7 mouse cellular contexts compared by ENCODE assay signal in genomic region chr11:3536082-3536481, GRCm38 (mm10). TPM values are rescaled to one million over a fixed set of nuclear protein-coding genes. Genes with fewer than 3 reads are reported as not detected.
A peak's percentile ranks its signal among the peaks of the same experiment; 100 is the strongest.
DNase-seq lines count a peak whose midpoint lies in the region; ATAC-seq lines count a peak whose summit lies in the region.

No protein-coding gene starts in this region.

- no peak for DNase-seq in lung, postnatal 14 days
- DNase-seq in right cerebral cortex, postnatal 4 days: no peak

- peak overlapping the region; percentile 74 for H3K4me2 ChIP-seq in lung, embryonic 15.5 days
- H3K4me2 ChIP-seq in forebrain, embryonic 12.5 days: peak overlapping the region; percentile 76
- H3K4me2 ChIP-seq in kidney, embryonic 16.5 days (replicated peaks; ENCODE audit: low read depth, low read length): peak overlapping the region; percentile 67
- peak overlapping the region; percentile 99 for H3K4me2 ChIP-seq in neural tube, embryonic 14.5 days (ENCODE audit: low read depth, low read length)

- H3K4me1 ChIP-seq in lung, embryonic 15.5 days: peaks cover 33% of the 10 kb centered on the region
- H3K4me1 ChIP-seq in forebrain, embryonic 12.5 days: peaks cover 30% of the 10 kb centered on the region
- H3K4me1 ChIP-seq in kidney, embryonic 16.5 days (ENCODE audit: insufficient read depth, low read length): peaks cover 30% of the 10 kb centered on the region
- H3K4me1 ChIP-seq in neural tube, embryonic 14.5 days (ENCODE audit: control insufficient read depth, insufficient read depth, low read length): no peaks in the 10 kb centered on the region

- no peak for ATAC-seq in lung, embryonic 15.5 days (ENCODE audit: borderline replicate concordance, extremely low read depth, low FRiP score, low TSS enrichment)
- ATAC-seq in forebrain, embryonic 12.5 days (ENCODE audit: low FRiP score): no peak
- no peak for ATAC-seq in kidney, embryonic 16.5 days (ENCODE audit: low FRiP score, low TSS enrichment)
- ATAC-seq in neural tube, embryonic 14.5 days (ENCODE audit: low read depth): no peak
- ATAC-seq in erythroid progenitor cell, adult 5-6 weeks (replicated peaks; ENCODE audit: low FRiP score, poor library complexity, severe bottlenecking): no peak

- H3K36me3 ChIP-seq in lung, embryonic 15.5 days: peaks cover 33% of the 10 kb centered on the region
- peaks cover 22% of the 10 kb centered on the region for H3K36me3 ChIP-seq in forebrain, embryonic 12.5 days (replicated peaks)
- H3K36me3 ChIP-seq in kidney, embryonic 16.5 days (ENCODE audit: insufficient read depth, low read length): peaks cover 28% of the 10 kb centered on the region
- no peaks in the 10 kb centered on the region for H3K36me3 ChIP-seq in neural tube, embryonic 14.5 days (ENCODE audit: control insufficient read depth, insufficient read depth, low read length)

- peak overlapping the region; percentile 94 for H3K27ac ChIP-seq in lung, embryonic 15.5 days
- H3K27ac ChIP-seq in forebrain, embryonic 12.5 days: peak overlapping the region; percentile 80
- H3K27ac ChIP-seq in kidney, embryonic 16.5 days (ENCODE audit: low read length): peak overlapping the region; percentile 86
- H3K27ac ChIP-seq in neural tube, embryonic 14.5 days (ENCODE audit: low read depth, low read length): peak overlapping the region; percentile 73; the same call in 1 of the 2 replicates

- peak overlapping the region; percentile 53 for H3K9ac ChIP-seq in lung, embryonic 15.5 days
- H3K9ac ChIP-seq in forebrain, embryonic 12.5 days: peak overlapping the region; percentile 63
- peak overlapping the region; percentile 65 for H3K9ac ChIP-seq in kidney, embryonic 16.5 days (replicated peaks; ENCODE audit: low read length)
- H3K9ac ChIP-seq in neural tube, embryonic 14.5 days (replicated peaks; ENCODE audit: low read depth, low read length): peak overlapping the region; percentile 75; the same call in 1 of the 2 replicates

- H3K9me3 ChIP-seq in lung, embryonic 15.5 days: no peaks in the 10 kb centered on the region
- H3K9me3 ChIP-seq in forebrain, embryonic 12.5 days: no peaks in the 10 kb centered on the region
- no peaks in the 10 kb centered on the region for H3K9me3 ChIP-seq in kidney, embryonic 16.5 days (ENCODE audit: low read length)
- H3K9me3 ChIP-seq in neural tube, embryonic 14.5 days (ENCODE audit: control insufficient read depth, low read length): no peaks in the 10 kb centered on the region

- H3K27me3 ChIP-seq in lung, embryonic 15.5 days: no peaks in the 10 kb centered on the region
- 0 out of 2 replicates have a peak, but pooled peaks cover 4% of the 10 kb centered on the region for H3K27me3 ChIP-seq in forebrain, embryonic 12.5 days
- H3K27me3 ChIP-seq in kidney, embryonic 16.5 days (ENCODE audit: insufficient read depth, low read length): no peaks in the 10 kb centered on the region
- H3K27me3 ChIP-seq in neural tube, embryonic 14.5 days (ENCODE audit: control insufficient read depth, insufficient read depth, low read length): no peaks in the 10 kb centered on the region

- 30% methylated on average over 5 of the region's 5 CpGs for WGBS in lung, embryonic 15.5 days
- 45% methylated on average over 5 of the region's 5 CpGs for WGBS in forebrain, embryonic 12.5 days
- WGBS in kidney, embryonic 16.5 days: 41% methylated on average over 5 of the region's 5 CpGs
- 54% methylated on average over 5 of the region's 5 CpGs for WGBS in neural tube, embryonic 14.5 days

- H3K4me3 ChIP-seq in lung, embryonic 15.5 days: peak overlapping the region; percentile 67
- peak overlapping the region; percentile 55 for H3K4me3 ChIP-seq in forebrain, embryonic 12.5 days (replicated peaks)
- peak overlapping the region; percentile 44 for H3K4me3 ChIP-seq in kidney, embryonic 16.5 days (ENCODE audit: low read length)
- H3K4me3 ChIP-seq in neural tube, embryonic 14.5 days (ENCODE audit: low read depth, low read length): peak overlapping the region; percentile 52

RNA-seq across cellular contexts. Expression of gene Smtn, which starts 4.3 kb away (rescaled TPM):
- polyA plus RNA-seq in lung, embryonic 15.5 days (2015; fragmentation: Nextera tagmentation; extraction: Ambion mirVana): 107 and 108 TPM in 2 replicates
- 36.2 and 38.0 TPM in 2 replicates for polyA plus RNA-seq in forebrain, embryonic 12.5 days (2016; fragmentation: Nextera tagmentation; extraction: Ambion mirVana)
- polyA plus RNA-seq in kidney, embryonic 16.5 days (2015; fragmentation: Nextera tagmentation; extraction: Ambion mirVana): 110 and 116 TPM in 2 replicates
- 7.8 and 16.1 TPM in 2 replicates for polyA plus RNA-seq in neural tube, embryonic 14.5 days (2014; fragmentation: Nextera tagmentation; extraction: Ambion mirVana)
- total RNA-seq in erythroid progenitor cell, adult 5-6 weeks (2015; ENCODE audit: low replicate concordance): 6.1 TPM in 1 of 2 replicates, not detected in the other
- total RNA-seq in erythroid progenitor cell, adult 5-6 weeks (2017; ENCODE audit: low replicate concordance): 0.39 and 2.9 TPM in 2 replicates

RNA-seq across cellular contexts. Expression of gene Selenom, which starts 21.6 kb away (rescaled TPM):
- 99.2 and 102 TPM in 2 replicates for polyA plus RNA-seq in lung, embryonic 15.5 days (2015; fragmentation: Nextera tagmentation; extraction: Ambion mirVana)
- polyA plus RNA-seq in forebrain, embryonic 12.5 days (2016; fragmentation: Nextera tagmentation; extraction: Ambion mirVana): 49.7 and 51.0 TPM in 2 replicates
- polyA plus RNA-seq in kidney, embryonic 16.5 days (2015; fragmentation: Nextera tagmentation; extraction: Ambion mirVana): 113 and 114 TPM in 2 replicates
- 98.1 and 127 TPM in 2 replicates for polyA plus RNA-seq in neural tube, embryonic 14.5 days (2014; fragmentation: Nextera tagmentation; extraction: Ambion mirVana)
- total RNA-seq in erythroid progenitor cell, adult 5-6 weeks (2015; ENCODE audit: low replicate concordance): 1.8 TPM in 1 of 2 replicates, not detected in the other
- total RNA-seq in erythroid progenitor cell, adult 5-6 weeks (2017; ENCODE audit: low replicate concordance): 3.3 TPM in 1 of 2 replicates, not detected in the other

RNA-seq across cellular contexts. Expression of gene Inpp5j, which starts 31.5 kb away (rescaled TPM):
- 1.5 TPM in 2 replicates for polyA plus RNA-seq in lung, embryonic 15.5 days (2015; fragmentation: Nextera tagmentation; extraction: Ambion mirVana)
- 0.49 and 0.52 TPM in 2 replicates for polyA plus RNA-seq in forebrain, embryonic 12.5 days (2016; fragmentation: Nextera tagmentation; extraction: Ambion mirVana)
- polyA plus RNA-seq in kidney, embryonic 16.5 days (2015; fragmentation: Nextera tagmentation; extraction: Ambion mirVana): 2.8 and 3.1 TPM in 2 replicates
- polyA plus RNA-seq in neural tube, embryonic 14.5 days (2014; fragmentation: Nextera tagmentation; extraction: Ambion mirVana): 6.0 and 7.2 TPM in 2 replicates
- total RNA-seq in erythroid progenitor cell, adult 5-6 weeks (2015; ENCODE audit: low replicate concordance): 1.3 TPM in 1 of 2 replicates, not detected in the other
- not detected in 2 replicates for total RNA-seq in erythroid progenitor cell, adult 5-6 weeks (2017; ENCODE audit: low replicate concordance)

RNA-seq across cellular contexts. Expression of gene Pla2g3, which starts 48.0 kb away (rescaled TPM):
- 0.44 and 0.50 TPM in 2 replicates for polyA plus RNA-seq in lung, embryonic 15.5 days (2015; fragmentation: Nextera tagmentation; extraction: Ambion mirVana)
- polyA plus RNA-seq in forebrain, embryonic 12.5 days (2016; fragmentation: Nextera tagmentation; extraction: Ambion mirVana): 0.59 and 0.64 TPM in 2 replicates
- polyA plus RNA-seq in kidney, embryonic 16.5 days (2015; fragmentation: Nextera tagmentation; extraction: Ambion mirVana): 0.32 and 0.56 TPM in 2 replicates
- 0.97 and 2.2 TPM in 2 replicates for polyA plus RNA-seq in neural tube, embryonic 14.5 days (2014; fragmentation: Nextera tagmentation; extraction: Ambion mirVana)
- total RNA-seq in erythroid progenitor cell, adult 5-6 weeks (2015; ENCODE audit: low replicate concordance): not detected in 2 replicates
- total RNA-seq in erythroid progenitor cell, adult 5-6 weeks (2017; ENCODE audit: low replicate concordance): not detected in 2 replicates
